Mouse (Mus musculus) G1E-ER4 (cell line): Measurements from ENCODE around the gene Foxk2. TPM values are rescaled to one million over a fixed set of nuclear protein-coding genes. Genes with fewer than 3 reads are reported as not detected.

ENCODE experiments used
- GATA1 ChIP-seq: IDR thresholded peaks from one replicate; pipeline ENCODE4 v1.8.0; 2012; ENCODE audit warnings: low read length, inconsistent platforms
- polyA plus RNA-seq: library from polyadenylated mRNA; stranded (reverse); fragments of >175 nt; gene quantifications from 2 replicates; pipeline ENCODE4 v1.2.3, GENCODE M21; 2012

Foxk2 gene
- polyA plus RNA-seq, 1 experiment = 41.6 TPM

GRCm38 (mm10) chr11:121339647-121340046 is 79.9 kb downstream of the Foxk2 start:
- TF ChIP-seq GATA1 = no peak

- TF ChIP-seq GATA1 = no peak
Measured at GRCm38 (mm10) chr11:121340287-121340686, 80.5 kb downstream of the Foxk2 start.

DNA sequence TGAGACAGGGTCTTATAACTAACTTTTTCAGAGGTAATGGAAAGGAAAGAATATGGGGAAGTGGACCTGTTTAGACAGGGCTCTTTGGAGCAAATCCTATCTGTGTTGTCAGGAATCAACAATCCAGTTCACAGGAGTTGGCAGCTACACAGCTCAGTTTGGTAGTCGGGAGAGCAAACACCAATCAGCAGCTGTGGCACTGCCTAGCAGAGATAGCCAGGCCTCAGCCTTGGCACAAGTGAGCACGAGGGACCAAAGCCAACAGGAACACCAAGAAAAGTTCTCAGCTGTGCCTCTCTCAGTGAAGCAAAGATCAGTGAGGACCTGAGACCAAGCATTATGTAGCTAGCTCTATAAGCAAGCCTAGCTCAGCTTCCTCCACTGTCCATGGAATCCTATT is 87.2 kb downstream of the Foxk2 start:
- no peak for TF ChIP-seq GATA1

GRCm38 (mm10) chr11:121348166-121348565 is 88.4 kb downstream of the Foxk2 start:
- no peak for TF ChIP-seq GATA1

DNA sequence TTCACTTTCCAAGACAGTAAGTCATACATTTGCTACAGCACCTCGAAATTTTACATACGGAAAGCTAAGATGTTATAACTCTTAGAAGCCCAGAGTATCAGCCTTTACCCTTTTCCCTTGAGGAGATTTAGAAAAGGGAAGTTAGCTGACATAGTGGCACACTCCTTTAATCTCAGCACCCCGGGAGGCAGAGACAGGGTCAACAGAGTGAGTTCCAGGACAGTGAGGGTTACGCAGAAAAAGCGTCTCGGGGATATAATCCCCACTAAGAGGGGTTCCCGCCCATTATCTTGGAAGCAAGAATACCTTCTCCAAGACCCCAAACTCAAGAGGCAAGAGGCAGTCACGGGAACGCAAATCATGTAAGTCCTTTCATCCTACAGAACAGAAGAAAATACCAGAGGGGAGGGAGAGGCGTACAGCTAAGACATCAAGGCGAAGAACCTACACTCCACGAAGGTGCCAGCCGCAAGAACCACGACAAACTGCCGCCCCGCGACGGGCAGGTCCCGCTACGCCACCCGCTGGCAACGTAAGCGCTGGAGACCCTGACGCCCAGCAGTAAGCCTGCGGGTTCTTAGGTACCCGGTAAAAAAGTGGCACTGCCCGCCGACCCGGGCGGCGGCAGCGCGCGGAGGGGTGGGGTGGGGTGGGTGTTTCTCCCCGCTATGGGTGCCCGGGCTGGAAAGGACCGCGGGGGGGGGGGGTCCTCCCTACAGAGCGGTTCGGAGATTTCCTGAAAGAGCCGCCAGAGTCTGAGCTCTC is 93.7 kb downstream of the Foxk2 start:
- TF ChIP-seq GATA1 = no peak

- no peak for TF ChIP-seq GATA1
Measured at GRCm38 (mm10) chr11:121354091-121354707, 94.4 kb downstream of the Foxk2 start, which contains the start of gene Wdr45b. Wdr45b (minus strand) TSS chr11:121354445.

Other genes starting within 250 kb of the Foxk2 start
- gene Cd7, start 220.6 kb upstream of the Foxk2 start, polyA plus RNA-seq = not detected in 2 replicates
- gene Sectm1b, start 196.4 kb upstream of the Foxk2 start, polyA plus RNA-seq = not detected in 2 replicates
- not detected in 2 replicates for gene Sectm1a, start 178.8 kb upstream of the Foxk2 start, polyA plus RNA-seq
- gene Tex19.2, start 141.3 kb upstream of the Foxk2 start, polyA plus RNA-seq = 25.6 and 26.1 TPM in 2 replicates
- gene Tex19.1, start 113.8 kb upstream of the Foxk2 start, polyA plus RNA-seq = not detected in 2 replicates
- not detected in 2 replicates for gene Uts2r, start 99.7 kb upstream of the Foxk2 start, polyA plus RNA-seq
- gene Hexdc, start 55.6 kb upstream of the Foxk2 start, polyA plus RNA-seq = 2.9 and 3.4 TPM in 2 replicates
- gene Ogfod3, start 55.3 kb upstream of the Foxk2 start, polyA plus RNA-seq = 5.2 and 6.2 TPM in 2 replicates
- gene Cybc1, start 30.7 kb upstream of the Foxk2 start, polyA plus RNA-seq = 6.8 and 9.7 TPM in 2 replicates
- gene Narf, start 22.7 kb upstream of the Foxk2 start, polyA plus RNA-seq = 5.0 and 11.1 TPM in 2 replicates
- gene Wdr45b, start 94.5 kb downstream of the Foxk2 start, polyA plus RNA-seq = 15.8 and 24.0 TPM in 2 replicates
- not detected in 2 replicates for gene Rab40b, start 128.3 kb downstream of the Foxk2 start, polyA plus RNA-seq
- 3.3 and 3.5 TPM in 2 replicates for gene Fn3krp, start 161.4 kb downstream of the Foxk2 start, polyA plus RNA-seq
- gene Fn3k, start 174.9 kb downstream of the Foxk2 start, polyA plus RNA-seq = 0.03 and 0.06 TPM in 2 replicates
- 6.6 and 7.5 TPM in 2 replicates for gene Tbcd, start 192.0 kb downstream of the Foxk2 start, polyA plus RNA-seq